Mouse (Mus musculus) mouse embryonic stem cell (cell line): ENCODE results near the gene Depdc7.

ENCODE experiments used
- in situ Hi-C, 2 experiments: fragments of 300-500 bp; cut with MboI; formaldehyde crosslinking; loops; 1 replicate in 1 of 2; 3 replicates in 1 of 2; pipeline ENCODE4 v1.14.3; 2019 to 2020; ENCODE audit warnings: low sequenced_read_pairs in 2 of 2, low pct_unique_long_range_greater_than_20kb in 1 of 2, mixed read lengths in 1 of 2; ENCODE audit not compliant: unreplicated experiment in 1 of 2

Depdc7 gene

DNA sequence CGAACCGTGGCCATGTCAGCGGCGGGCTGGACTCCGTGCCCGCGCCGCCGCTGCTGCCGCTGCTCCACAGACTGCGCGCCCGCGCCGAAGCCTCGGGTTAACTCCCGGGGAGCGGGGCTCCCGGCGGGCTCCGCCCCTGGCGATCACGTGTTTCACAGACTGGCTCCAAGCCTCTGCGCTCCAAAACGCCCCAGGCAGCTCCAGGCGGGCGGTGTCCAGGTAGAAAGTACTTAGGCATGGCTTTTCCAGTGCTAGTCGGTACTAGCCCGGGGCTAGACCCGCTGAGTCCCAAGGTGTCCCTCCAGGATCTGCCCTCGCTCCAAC is at the start of gene Depdc7:
TSS of gene Depdc7 (minus strand) at position 138 of the 324 bp plus-strand sequence.
- in situ Hi-C loops: no loop called here

DNA sequence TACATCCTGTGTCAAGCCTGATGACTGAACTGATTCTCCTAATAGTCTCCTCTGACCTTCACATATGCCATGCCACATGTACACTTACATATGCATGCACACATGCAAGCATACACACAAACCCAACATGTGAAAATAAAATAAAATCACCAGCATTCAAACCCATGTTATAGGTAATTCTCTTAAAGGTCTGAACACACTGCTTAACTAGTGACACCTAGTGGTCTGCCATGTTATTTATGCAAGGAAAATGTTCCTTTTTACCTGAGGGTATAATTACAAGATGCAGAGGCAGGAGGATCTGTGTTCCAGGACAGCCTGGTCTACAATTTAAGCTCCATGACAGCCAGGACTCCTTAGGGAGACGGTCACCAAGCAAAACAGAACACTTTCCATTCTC is 32.1 kb upstream of the Depdc7 start:
- in situ Hi-C loops: no loop called here

DNA sequence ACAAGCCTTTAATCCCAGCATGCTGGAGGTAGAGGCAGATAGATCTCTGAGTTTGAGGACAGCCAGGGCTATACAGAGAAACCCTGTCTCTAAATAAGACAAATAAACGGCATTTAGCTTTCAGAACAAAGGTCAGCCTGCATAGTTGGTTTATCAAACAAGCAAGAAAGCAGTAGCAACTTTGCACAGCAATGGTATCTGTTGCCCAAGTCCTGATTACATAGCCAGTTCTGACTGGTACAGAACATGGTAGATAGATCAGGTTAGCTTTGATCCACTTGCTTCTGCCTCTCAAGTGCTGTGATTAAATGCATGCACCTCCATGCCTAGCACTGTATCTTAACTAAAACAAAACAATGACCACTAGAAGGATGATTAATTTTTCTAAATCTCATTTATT is 26.0 kb upstream of the Depdc7 start:
- in situ Hi-C loops: no loop called here

DNA sequence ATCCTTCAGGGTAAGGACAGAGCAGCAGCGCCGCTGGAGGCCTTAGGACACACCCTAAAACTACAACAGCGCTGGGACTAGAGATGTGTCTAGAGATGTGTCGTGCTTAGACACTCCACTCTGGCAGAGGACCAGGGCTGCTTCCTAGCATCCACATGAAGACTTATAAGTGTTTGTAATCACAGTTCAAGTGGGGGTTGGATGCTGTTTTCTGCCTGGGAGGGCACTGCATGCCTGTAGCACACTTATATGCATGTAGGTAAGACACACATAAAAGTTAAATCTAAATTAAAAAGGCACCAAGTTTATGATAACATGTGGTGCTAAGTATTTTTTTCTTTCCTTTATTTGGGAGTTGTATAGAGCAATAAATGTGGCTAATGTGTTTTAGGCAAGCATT is 21.3 kb upstream of the Depdc7 start:
- in situ Hi-C loops: no loop called here

DNA sequence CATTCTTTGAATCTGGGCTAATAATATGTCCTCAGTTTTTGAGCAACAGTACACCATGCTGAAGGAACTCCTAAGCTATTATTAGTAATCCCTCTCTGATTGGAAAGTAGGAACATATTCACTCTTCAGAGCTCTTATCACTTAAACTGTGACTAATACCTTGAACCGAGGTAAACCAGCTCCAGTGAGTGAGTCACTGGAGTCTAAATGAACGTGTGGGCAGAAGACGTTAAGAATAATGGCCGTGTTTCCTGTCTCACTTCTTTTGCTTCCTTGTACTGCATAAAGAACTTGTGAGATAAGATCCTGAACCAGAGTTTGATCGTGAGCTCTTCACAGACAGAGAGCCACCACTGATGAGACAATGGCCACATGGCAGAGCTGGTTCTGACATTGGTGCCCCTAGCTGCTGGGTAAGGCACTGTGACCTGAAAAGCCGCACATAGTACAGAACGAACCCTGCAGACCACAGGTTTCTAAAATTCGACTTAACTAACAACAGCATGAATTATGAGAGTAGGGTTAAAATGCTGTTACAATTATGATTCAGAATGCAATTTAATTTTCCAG is 20.5 kb upstream of the Depdc7 start:
- in situ Hi-C loops: no loop called here

DNA sequence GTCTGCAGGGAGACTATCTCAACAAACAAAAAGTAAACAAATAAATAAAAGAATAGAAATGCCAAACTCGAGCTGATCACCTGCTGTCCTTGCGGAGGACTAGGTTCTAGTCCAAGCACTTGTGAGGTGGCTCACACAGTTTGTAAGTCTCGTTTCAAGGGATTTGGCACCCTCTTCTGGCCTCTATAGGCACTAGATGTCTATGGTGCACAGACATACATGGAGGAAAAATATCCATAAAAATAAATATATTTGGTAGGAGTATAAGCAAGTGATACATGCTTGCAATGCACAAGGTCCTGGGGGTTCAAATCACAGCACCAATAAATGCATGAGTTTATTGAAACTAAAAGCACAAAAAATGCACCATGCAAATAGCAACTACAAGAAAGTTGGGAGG is 7.9 kb upstream of the Depdc7 start:
- in situ Hi-C loops: loop anchor here in 1 of 2 experiments (10.0 kb wide), 1 partner anchor 66 kb away; no protein-coding TSS in a partner anchor

DNA sequence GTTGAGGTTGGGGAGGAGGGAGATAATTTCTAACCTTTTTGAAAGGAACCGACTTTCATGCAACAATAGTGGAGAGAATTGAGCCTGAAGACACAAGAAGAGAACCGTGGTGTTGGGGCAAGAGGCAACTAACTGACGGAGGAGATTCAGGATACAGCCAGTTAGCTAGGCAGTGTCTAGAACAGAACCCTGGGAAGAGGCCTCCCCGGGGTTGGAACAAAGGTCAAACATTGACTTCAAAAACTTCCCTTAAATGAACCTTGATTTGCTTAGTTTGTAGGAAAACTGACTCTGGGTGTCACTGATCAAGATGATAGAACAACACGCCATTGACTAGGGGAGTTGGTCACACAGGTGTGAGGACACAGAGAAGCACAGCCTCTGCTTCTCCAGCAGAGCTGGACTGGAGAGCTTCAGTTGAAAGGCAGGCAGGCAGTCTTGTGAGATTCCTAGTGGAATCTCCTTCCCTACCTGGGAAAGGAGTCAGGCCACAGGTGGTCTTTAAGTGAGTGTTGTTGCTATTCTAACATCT is 6.0 kb upstream of the Depdc7 start:
- in situ Hi-C loops: loop anchor here in 1 of 2 experiments (5.0 kb wide), 1 partner anchor 66 kb away; no protein-coding TSS in a partner anchor

DNA sequence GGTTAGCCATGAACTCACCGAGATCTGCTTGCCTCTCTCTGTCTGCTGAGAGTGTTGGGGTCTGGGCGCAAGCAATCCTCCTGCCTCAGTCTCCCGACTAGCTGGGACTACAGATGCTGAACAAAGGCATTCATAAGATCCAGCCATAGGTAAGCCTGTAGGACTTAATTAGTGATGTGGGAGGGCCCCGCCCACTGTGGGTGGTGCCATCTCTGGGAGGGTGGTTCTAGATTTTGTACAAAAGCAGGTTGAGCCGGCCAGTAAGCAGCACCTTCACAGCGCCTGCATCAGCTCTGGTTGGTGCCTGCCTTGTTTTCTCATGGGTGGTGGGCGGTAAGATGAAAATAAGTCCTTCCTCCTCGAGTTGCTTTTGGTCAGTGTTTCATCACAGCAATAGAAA is 3.6 kb upstream of the Depdc7 start:
- in situ Hi-C loops: loop anchor here in 1 of 2 experiments (5.0 kb wide), 1 partner anchor 64 kb away; no protein-coding TSS in a partner anchor

DNA sequence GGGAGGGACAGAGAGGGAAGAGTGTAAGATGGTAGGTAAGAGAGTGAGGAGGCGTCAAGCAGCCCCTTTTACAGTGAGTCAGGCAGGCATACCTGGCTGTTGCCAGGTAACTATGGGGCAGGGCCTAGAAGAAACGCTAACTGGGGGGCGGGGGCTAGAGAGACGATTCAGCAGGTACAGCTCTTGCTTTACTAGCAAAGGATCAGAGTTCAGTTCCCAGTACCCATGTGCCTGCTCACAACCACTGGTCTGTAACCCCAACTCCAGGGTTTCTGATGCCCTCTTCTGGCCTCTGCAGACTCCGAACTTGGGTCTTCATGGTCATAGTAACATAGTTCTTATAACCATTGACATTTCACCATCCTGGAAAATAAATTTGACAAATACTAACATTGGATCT is 1.3 kb upstream of the Depdc7 start:
- in situ Hi-C loops: no loop called here

DNA sequence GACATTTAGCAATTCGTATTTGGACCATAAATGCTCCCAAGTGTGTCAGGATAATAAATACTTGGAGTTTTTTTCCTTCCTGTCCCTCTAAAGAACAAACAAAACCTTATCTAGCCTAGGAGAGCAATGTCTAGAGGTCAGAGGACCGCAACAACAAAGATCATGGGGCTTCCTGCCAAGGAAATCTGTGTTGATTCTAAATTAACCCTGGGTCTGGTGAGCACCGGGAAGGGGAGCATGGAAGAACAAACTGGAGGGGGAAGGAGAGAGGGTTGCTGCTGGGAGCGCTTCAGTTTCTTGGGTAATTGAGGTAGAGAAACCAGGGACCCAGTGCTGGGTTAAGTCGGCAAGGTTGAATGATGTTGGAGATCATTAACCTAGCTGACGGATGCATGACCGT is 482 bp upstream of the Depdc7 start:
- in situ Hi-C loops: no loop called here

DNA sequence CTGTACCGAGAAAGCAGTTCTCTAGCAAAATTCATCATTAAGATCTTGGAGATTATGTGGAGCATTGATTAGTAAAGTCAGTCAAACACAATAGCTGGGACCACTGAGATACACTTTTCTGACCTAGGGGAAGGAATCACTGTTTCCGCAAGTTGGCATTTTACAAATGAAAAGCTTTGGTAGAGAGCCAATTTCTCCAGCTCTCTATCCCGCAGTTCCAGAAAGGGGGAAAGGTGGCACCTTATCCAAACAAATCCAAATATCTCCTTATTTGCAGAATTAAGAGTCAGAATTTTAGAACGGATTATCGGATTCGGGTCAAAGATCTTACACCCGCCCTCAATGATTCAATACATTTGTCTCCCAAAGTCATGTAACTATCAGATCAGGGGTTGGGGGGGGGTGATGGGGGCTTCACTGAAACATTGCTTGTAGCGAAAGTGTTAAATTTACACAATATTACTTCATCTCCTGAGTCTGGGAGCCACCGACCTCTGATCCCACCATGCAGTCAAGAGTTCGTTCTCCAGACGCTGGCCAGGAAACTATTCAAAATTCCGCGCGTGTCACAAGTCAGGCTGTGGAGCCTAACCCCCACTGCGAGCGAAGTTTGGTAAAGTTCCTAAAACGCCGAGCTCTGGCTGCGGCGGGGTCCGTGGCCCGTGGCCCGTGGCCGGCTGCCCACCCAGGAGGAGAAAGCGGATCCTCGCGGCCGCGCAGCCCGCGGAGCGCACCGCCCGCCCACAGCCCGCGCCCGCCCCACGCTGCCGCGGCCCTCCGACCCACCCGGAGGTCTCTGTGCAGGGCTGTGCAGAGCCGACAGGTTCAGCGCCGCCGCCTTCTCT is 560 bp downstream of the Depdc7 start:
- in situ Hi-C loops: no loop called here

DNA sequence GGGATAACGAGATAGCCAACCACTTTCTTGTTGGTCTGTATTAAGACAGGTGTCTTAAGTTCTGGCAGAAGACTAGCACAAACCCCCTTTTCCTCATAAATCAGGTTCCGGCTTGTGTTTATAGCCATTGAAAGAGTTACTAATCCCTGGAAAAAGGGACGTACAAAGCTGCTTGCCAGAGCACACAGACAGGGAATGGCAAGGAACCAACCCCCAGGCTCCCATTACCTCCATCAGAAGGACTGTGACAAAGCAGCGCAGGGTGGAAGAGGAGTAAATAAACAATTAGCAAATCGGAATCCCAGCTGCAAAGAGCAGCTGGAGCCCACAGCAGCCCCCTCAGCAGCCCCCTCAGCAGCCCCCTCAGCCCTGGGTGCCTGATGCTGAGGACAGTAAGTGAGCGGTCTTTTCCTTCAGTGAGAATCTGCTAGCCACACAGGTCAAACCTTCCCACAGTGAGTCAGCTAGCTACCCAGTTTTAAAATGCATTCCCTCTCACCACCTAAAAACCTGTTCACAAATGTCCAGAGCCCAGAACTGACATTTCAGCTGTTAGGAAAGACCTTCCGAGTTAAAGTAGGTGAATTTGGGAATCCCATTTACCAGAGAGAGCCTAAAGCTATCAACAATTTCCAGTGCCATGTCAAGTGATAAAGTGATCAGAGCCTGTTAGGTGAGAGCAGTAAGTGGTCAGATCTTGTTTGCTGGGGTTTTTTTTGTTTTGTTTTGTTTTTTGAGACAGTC is 1.5 kb downstream of the Depdc7 start:
- in situ Hi-C loops: no loop called here

DNA sequence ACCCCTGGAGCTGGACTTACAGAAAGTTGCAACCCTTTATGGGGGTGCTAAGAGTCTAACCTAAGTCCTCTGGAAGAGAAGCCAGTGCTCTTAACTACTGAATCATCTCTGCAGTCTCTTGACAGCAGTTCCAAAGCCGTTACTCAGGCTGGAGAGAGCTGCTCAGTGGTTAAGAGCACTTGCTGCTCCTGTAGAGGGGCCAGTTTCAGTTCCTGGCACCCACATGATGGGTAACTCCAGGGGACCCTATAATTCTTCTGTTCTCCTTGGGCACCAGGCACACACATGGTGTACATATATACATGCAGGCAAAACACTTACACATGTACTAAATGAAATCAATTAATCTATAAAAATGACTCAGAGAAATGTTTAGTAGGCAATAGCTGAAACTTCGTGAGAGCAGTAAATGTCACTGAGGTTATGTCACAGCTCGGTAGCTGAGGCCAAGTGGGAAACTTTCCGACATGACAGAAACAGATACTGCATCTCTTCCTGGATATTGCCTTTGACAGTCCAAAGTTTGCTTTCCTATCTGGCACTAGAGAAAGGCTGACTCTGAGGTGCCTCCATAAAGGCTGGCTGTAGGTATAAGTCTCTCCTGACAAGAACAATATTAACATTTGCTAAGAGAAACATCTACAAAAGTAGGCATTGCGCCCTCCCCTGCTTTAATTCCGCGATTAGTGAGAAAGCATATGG is 2.3 kb downstream of the Depdc7 start:
- in situ Hi-C loops: no loop called here

DNA sequence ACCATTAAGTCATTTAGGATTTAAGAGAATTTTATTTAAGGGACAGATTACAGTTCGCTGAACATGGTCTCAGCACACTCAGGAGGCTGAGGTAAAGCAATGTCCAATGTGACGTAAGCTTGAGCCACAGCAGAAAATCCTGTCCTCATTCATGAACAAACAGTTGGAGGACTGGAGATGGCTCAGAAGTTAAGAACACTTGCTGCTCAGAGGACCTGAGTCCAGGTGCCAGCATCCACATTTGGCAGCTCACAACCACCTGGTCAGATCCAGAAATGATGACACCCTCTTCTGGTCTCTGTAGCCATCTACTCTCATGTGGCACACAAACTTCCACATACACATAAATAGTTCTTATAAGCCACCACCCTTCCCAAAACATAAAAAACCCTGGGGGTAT is 3.0 kb downstream of the Depdc7 start:
- in situ Hi-C loops: no loop called here

DNA sequence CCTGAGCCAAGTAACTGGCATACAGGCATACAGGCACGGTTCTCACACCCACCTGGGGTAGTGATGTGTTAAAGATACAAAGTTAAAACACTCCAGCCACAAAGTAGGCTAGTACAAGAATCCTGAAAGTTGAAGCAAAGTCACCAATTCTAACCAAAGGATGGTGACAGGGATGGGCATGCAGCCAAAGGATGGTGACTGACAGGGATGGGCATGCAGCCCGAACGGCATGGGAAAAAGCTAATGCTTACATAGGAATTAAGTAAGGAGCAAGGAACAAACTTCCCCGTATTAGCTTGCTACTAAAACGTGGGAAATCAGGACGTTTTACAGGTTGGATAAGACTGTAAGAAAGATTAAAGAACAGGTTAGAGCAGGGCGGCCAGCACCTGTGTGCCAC is 6.4 kb downstream of the Depdc7 start:
- in situ Hi-C loops: no loop called here

DNA sequence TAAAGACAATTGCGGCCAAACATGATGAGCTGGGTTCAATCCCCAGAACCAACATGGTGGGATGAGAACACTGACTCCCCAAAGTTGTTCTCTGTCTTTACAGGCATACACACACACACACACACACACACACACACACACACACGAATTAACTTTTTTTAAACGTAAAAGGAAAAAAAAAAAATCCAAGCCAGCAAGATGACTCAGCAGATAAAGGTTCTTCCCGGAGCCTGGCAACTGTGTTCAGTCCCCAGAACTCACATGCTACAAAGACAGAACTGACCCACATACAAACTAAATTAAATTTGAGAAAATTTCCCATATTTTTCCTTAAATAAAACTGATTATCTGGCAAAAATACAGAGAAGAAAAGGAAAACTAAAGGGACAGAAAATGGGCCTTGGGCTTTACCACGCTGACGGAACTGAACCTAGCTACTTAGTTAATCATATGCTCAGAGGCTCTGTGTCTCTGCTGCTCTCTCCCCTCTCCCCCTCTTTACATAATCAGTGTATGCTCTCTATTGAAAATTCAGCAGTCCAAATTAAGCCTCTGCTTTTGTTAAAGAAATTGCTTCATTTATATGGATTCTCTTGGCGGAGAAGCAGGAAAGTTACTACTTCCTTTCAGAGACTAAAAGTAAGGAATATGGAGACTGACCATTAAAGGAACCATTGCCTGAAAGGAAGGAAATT is 10.0 kb downstream of the Depdc7 start:
- in situ Hi-C loops: no loop called here

DNA sequence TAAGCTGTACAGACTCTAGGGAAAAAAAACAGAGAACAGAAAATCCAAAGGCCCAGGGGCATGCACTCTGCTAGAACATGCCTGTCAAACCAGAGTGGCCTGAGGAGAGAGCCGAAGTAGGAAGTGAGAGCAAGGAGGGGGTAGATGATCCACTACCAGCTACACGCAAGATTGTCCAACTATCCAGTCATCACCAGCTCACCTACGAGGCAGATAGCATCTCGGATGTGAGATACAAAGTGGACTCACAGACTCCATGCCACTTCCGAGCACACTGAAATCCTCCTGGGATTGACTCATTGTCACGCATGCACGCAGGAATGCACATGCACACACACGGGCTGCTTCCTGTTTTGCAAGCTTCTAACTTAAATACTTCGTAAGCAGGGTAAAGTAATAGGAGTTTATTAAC is 10.6 kb downstream of the Depdc7 start:
- in situ Hi-C loops: no loop called here

DNA sequence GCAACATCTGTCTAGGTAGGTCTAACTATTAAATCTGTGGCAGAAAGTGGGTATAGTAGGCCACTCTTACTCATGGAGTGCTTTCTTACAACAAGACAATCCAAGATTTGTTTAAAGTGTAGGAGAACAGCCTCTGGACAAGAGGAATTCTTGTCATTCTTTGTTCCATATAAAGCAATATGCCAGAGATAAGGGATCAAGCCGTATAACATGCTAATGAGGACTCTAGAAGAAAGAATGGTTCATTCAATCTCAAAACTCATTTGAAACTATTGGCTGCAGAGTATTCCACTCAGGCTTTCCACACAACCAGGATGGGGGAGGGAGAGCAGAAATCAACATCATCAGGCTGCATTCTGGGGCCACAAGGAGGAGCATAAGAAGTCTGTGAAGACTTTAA is 15.3 kb downstream of the Depdc7 start:
- in situ Hi-C loops: no loop called here
